Mouse (Mus musculus) liver, embryonic 12.5 days (tissue): ENCODE measurements at regions not wholly inside any gene's neighbourhood (a gene's known extent, or its start where the extent isn't known, plus 50 kb on each side); places are given as distances from the start of the nearest gene placed in this dataset.
"Not testable (repeated sequence)": the region's sequence is repeated elsewhere in the genome, so short reads cannot be mapped to it uniquely, and the experiment has no call there.

Experiments used
- ATAC-seq: fragments of 200-750 bp; cut with Nextera tagmentation; 2 replicates; pipeline ENCODE4 v1.8.0; 2017; ENCODE audit warnings: moderate number of reproducible peaks, mild to moderate bottlenecking, moderate library complexity
- H3K27ac ChIP-seq: fragments of 300-500 bp; sonication (generic); 2 replicates; pipeline ENCODE4 v1.5.1; 2016; ENCODE audit warnings: mild to moderate bottlenecking
- H3K27me3 ChIP-seq: fragments of 300-500 bp; sonication (generic); replicated peaks from 2 replicates; pipeline ENCODE4 v1.6.1; 2016; ENCODE audit warnings: mild to moderate bottlenecking, moderate library complexity
- H3K36me3 ChIP-seq: fragments of 300-500 bp; sonication (generic); 2 replicates; pipeline ENCODE4 v1.6.1; 2016; ENCODE audit warnings: mild to moderate bottlenecking, moderate library complexity
- H3K4me1 ChIP-seq: fragments of 300-500 bp; sonication (generic); 2 replicates; pipeline ENCODE4 v1.6.1; 2016
- H3K4me2 ChIP-seq: fragments of 300-500 bp; sonication (generic); 2 replicates; pipeline ENCODE4 v1.6.1; 2016; ENCODE audit warnings: mild to moderate bottlenecking, moderate library complexity
- H3K4me3 ChIP-seq: fragments of 300-500 bp; sonication (generic); 2 replicates; pipeline ENCODE4 v1.5.1; 2016; ENCODE audit warnings: mild to moderate bottlenecking, moderate library complexity
- H3K9ac ChIP-seq: fragments of 300-500 bp; sonication (generic); 2 replicates; pipeline ENCODE4 v1.6.1; 2016; ENCODE audit warnings: mild to moderate bottlenecking, moderate library complexity
- H3K9me3 ChIP-seq: fragments of 300-500 bp; sonication (generic); replicated peaks from 2 replicates; pipeline ENCODE4 v1.6.1; 2016; ENCODE audit warnings: mild to moderate bottlenecking, moderate library complexity
- WGBS: fragments of 180-500 bp; shearing (Covaris S2); methylation state at CpG from one replicate; pipeline ENCODE4 v1.1.7; 2016; ENCODE audit not compliant: insufficient replicate concordance; 5-methylcytosine and 5-hydroxymethylcytosine counted together

GRCm38 (mm10) chr8:39355412-39355811 lies 1319.5 kb upstream of the Adam24 start:
- no peaks in the 10 kb centered on the region for H3K9me3 ChIP-seq
- 66% methylated on average over 3 of the region's 3 CpGs for WGBS
- H3K36me3 ChIP-seq: no peaks in the 10 kb centered on the region
- no peak overlapping the region for H3K4me3 ChIP-seq
- ATAC-seq: no peak
- H3K4me1 ChIP-seq: no peaks in the 10 kb centered on the region
- no peaks in the 10 kb centered on the region for H3K27me3 ChIP-seq
- no peak overlapping the region for H3K4me2 ChIP-seq
- no peak overlapping the region for H3K27ac ChIP-seq
- no peak overlapping the region for H3K9ac ChIP-seq

GRCm38 (mm10) chr8:39357111-39357510 lies 1317.8 kb upstream of the Adam24 start:
- no peaks in the 10 kb centered on the region for H3K9me3 ChIP-seq
- H3K4me2 ChIP-seq: no peak overlapping the region
- no peaks in the 10 kb centered on the region for H3K27me3 ChIP-seq
- H3K4me1 ChIP-seq: no peaks in the 10 kb centered on the region
- H3K36me3 ChIP-seq: no peaks in the 10 kb centered on the region
- ATAC-seq: no peak
- no peak overlapping the region for H3K27ac ChIP-seq
- H3K9ac ChIP-seq: no peak overlapping the region
- 45% methylated on average over 1 of the region's 1 CpGs for WGBS
- H3K4me3 ChIP-seq: no peak overlapping the region

GRCm38 (mm10) chr8:39357865-39358264 lies 1317.0 kb upstream of the Adam24 start:
- no peaks in the 10 kb centered on the region for H3K9me3 ChIP-seq
- no peak overlapping the region for H3K27ac ChIP-seq
- no peaks in the 10 kb centered on the region for H3K36me3 ChIP-seq
- H3K27me3 ChIP-seq: no peaks in the 10 kb centered on the region
- no peak overlapping the region for H3K9ac ChIP-seq
- H3K4me3 ChIP-seq: no peak overlapping the region
- no peak for ATAC-seq
- 66% methylated on average over 3 of the region's 3 CpGs for WGBS
- no peak overlapping the region for H3K4me2 ChIP-seq
- H3K4me1 ChIP-seq: no peaks in the 10 kb centered on the region

- ATAC-seq, H3K27me3 ChIP-seq, H3K9ac ChIP-seq, H3K4me2 ChIP-seq, H3K36me3 ChIP-seq, H3K27ac ChIP-seq, H3K9me3 ChIP-seq, H3K4me1 ChIP-seq, H3K4me3 ChIP-seq: not testable (repeated sequence)
- 66% methylated on average over 2 of the region's 2 CpGs for WGBS
Observed at GRCm38 (mm10) chr8:39366346-39366745, 1308.5 kb upstream of the Adam24 start.
